Mouse (Mus musculus) lung, embryonic 14.5 days (tissue): ENCODE measurements at regions not wholly inside any gene's neighbourhood (a gene's known extent, or its start where the extent isn't known, plus 50 kb on each side); places are given as distances from the start of the nearest gene placed in this dataset.
A peak's percentile ranks its signal among the peaks of the same experiment; 100 is the strongest.

ENCODE experiments used
- ATAC-seq: fragments of 200-750 bp; cut with Nextera tagmentation; 2 replicates; pipeline ENCODE4 v1.8.0; 2017; ENCODE audit warnings: mild to moderate bottlenecking, moderate TSS enrichment, moderate library complexity; ENCODE audit not compliant: insufficient read depth
- DNase-seq: peaks from one replicate; pipeline ENCODE4 v3.0.0-alpha.2; 2015
- H3K27ac ChIP-seq: fragments of 300-500 bp; sonication (generic); 2 replicates; pipeline ENCODE4 v1.5.1; 2014; ENCODE audit warnings: low read depth, mild to moderate bottlenecking, moderate library complexity
- H3K27me3 ChIP-seq: fragments of 300-500 bp; sonication (generic); 2 replicates; pipeline ENCODE4 v1.6.1; 2014; ENCODE audit warnings: low read length, control low read depth; ENCODE audit not compliant: insufficient read depth
- H3K36me3 ChIP-seq: fragments of 300-500 bp; sonication (generic); 2 replicates; pipeline ENCODE4 v1.6.1; 2014; ENCODE audit warnings: control low read depth; ENCODE audit not compliant: insufficient read depth
- H3K4me1 ChIP-seq: fragments of 300-500 bp; sonication (generic); 2 replicates; pipeline ENCODE4 v1.6.1; 2014; ENCODE audit warnings: antibody characterized with exemption, control low read depth; ENCODE audit not compliant: insufficient read depth
- H3K4me2 ChIP-seq: fragments of 300-500 bp; sonication (generic); 2 replicates; pipeline ENCODE4 v1.6.1; 2014; ENCODE audit warnings: mild to moderate bottlenecking
- H3K4me3 ChIP-seq: fragments of 300-500 bp; sonication (generic); 2 replicates; pipeline ENCODE4 v1.5.1; 2014; ENCODE audit warnings: low read depth, low read length
- H3K9ac ChIP-seq: fragments of 300-500 bp; sonication (generic); 2 replicates; pipeline ENCODE4 v1.6.1; 2014
- H3K9me3 ChIP-seq: fragments of 300-500 bp; sonication (generic); 2 replicates; pipeline ENCODE4 v1.6.1; 2016; ENCODE audit warnings: low read depth, low read length, control low read depth
- CTCF ChIP-seq: IDR thresholded peaks from 2 replicates; pipeline ENCODE4 v1.5.1; 2016; ENCODE audit warnings: antibody characterized with exemption, low read depth
- WGBS: fragments of 180-500 bp; shearing (Covaris S2); extraction: QIAGEN DNeasy Blood & Tissue Kit; methylation state at CpG from one replicate; pipeline ENCODE4 v1.1.7; 2014; 5-methylcytosine and 5-hydroxymethylcytosine counted together

GRCm38 (mm10) chrX:112984668-112985067, 200.6 kb downstream of the Chm start:
- no peak overlapping the region for H3K9ac ChIP-seq
- H3K36me3 ChIP-seq = no peaks in the 10 kb centered on the region
- no peaks in the 10 kb centered on the region for H3K4me1 ChIP-seq
- WGBS = 42% methylated on average over 3 of the region's 3 CpGs
- H3K27ac ChIP-seq = no peak overlapping the region
- no peak overlapping the region for H3K4me2 ChIP-seq
- no peak for TF ChIP-seq CTCF
- no peaks in the 10 kb centered on the region for H3K9me3 ChIP-seq
- ATAC-seq (no peak), DNase-seq (no peak)
- no peak overlapping the region for H3K4me3 ChIP-seq
- H3K27me3 ChIP-seq = no peaks in the 10 kb centered on the region

GRCm38 (mm10) chrX:112984073-112984472, 201.2 kb downstream of the Chm start:
- H3K4me2 ChIP-seq = no peak overlapping the region
- no peaks in the 10 kb centered on the region for H3K4me1 ChIP-seq
- ATAC-seq = no peak
- no peak overlapping the region for H3K27ac ChIP-seq
- no peaks in the 10 kb centered on the region for H3K9me3 ChIP-seq
- no peak for TF ChIP-seq CTCF
- DNase-seq = no peak
- no peaks in the 10 kb centered on the region for H3K27me3 ChIP-seq
- no peak overlapping the region for H3K9ac ChIP-seq
- no peak overlapping the region for H3K4me3 ChIP-seq
- WGBS = 49% methylated on average over 3 of the region's 3 CpGs
- no peaks in the 10 kb centered on the region for H3K36me3 ChIP-seq

GRCm38 (mm10) chrX:112978583-112978982, 206.7 kb downstream of the Chm start:
- H3K9ac ChIP-seq = no peak overlapping the region
- WGBS = 54% methylated on average over 3 of the region's 3 CpGs
- H3K27me3 ChIP-seq = no peaks in the 10 kb centered on the region
- no peaks in the 10 kb centered on the region for H3K4me1 ChIP-seq
- H3K9me3 ChIP-seq = no peaks in the 10 kb centered on the region
- DNase-seq = peak; percentile 56
- H3K36me3 ChIP-seq = no peaks in the 10 kb centered on the region
- no peak overlapping the region for H3K27ac ChIP-seq
- no peak overlapping the region for H3K4me3 ChIP-seq
- peak; percentile 46 for TF ChIP-seq CTCF
- H3K4me2 ChIP-seq = no peak overlapping the region
- no peak for ATAC-seq

GRCm38 (mm10) chrX:112964093-112964492, 221.2 kb downstream of the Chm start:
- no peaks in the 10 kb centered on the region for H3K4me1 ChIP-seq
- no peak overlapping the region for H3K27ac ChIP-seq
- H3K9me3 ChIP-seq = no peaks in the 10 kb centered on the region
- TF ChIP-seq CTCF = no peak
- DNase-seq (no peak), ATAC-seq (no peak)
- H3K27me3 ChIP-seq = no peaks in the 10 kb centered on the region
- no peak overlapping the region for H3K9ac ChIP-seq
- H3K4me2 ChIP-seq = no peak overlapping the region
- WGBS = 71% methylated on average over 3 of the region's 3 CpGs
- no peak overlapping the region for H3K4me3 ChIP-seq
- no peaks in the 10 kb centered on the region for H3K36me3 ChIP-seq

GRCm38 (mm10) chrX:112949792-112950191, 235.5 kb downstream of the Chm start:
- 34% methylated on average over 1 of the region's 1 CpGs for WGBS
- H3K9me3 ChIP-seq = no peaks in the 10 kb centered on the region
- H3K36me3 ChIP-seq = no peaks in the 10 kb centered on the region

GRCm38 (mm10) chrX:112947521-112947920, 237.8 kb downstream of the Chm start:
- 86% methylated on average over 4 of the region's 4 CpGs for WGBS
- H3K27ac ChIP-seq = no peak overlapping the region

More at GRCm38 (mm10) chrX:112949792-112950191, 235.5 kb downstream of the Chm start:
- Histone ChIP-seq H3K27ac (no peak overlapping the region), H3K4me1 (no peaks in the 10 kb centered on the region), H3K27me3 (no peaks in the 10 kb centered on the region), H3K4me3 (no peak overlapping the region), H3K4me2 (no peak overlapping the region), H3K9ac (no peak overlapping the region)
- peak; percentile 63 for DNase-seq
- no peak for ATAC-seq
- TF ChIP-seq CTCF = peak; percentile 52

GRCm38 (mm10) chrX:112925542-112926182, 227.2 kb upstream of the Pof1b start:
- Histone ChIP-seq H3K27me3 (no peaks in the 10 kb centered on the region), H3K4me1 (no peaks in the 10 kb centered on the region), H3K27ac (no peak overlapping the region), H3K9ac (no peak overlapping the region), H3K36me3 (no peaks in the 10 kb centered on the region), H3K4me3 (no peak overlapping the region), H3K4me2 (no peak overlapping the region), H3K9me3 (no peaks in the 10 kb centered on the region)
- 79% methylated on average over 1 of the region's 1 CpGs for WGBS
- no peak for TF ChIP-seq CTCF
- no peak for ATAC-seq
- DNase-seq = no peak

More at GRCm38 (mm10) chrX:112947521-112947920, 237.8 kb downstream of the Chm start:
- H3K9me3 ChIP-seq = no peaks in the 10 kb centered on the region
- TF ChIP-seq CTCF = no peak
- H3K36me3 ChIP-seq = no peaks in the 10 kb centered on the region
- DNase-seq = no peak
- no peak for ATAC-seq
- H3K9ac ChIP-seq = no peak overlapping the region
- no peaks in the 10 kb centered on the region for H3K27me3 ChIP-seq
- H3K4me1 ChIP-seq = no peaks in the 10 kb centered on the region
- H3K4me3 ChIP-seq = no peak overlapping the region
- no peak overlapping the region for H3K4me2 ChIP-seq
